ENCODE assay signal across 8 mouse cellular contexts in genomic region chr13:107903150-107903959, GRCm38 (mm10).
DNase-seq lines count a peak whose midpoint lies in the region; ATAC-seq and TF ChIP-seq lines count a peak whose summit lies in the region.

No protein-coding gene starts in this region.

- H3K36me3 ChIP-seq in forebrain, embryonic 10.5 days (replicated peaks), result no peaks in the 10 kb centered on the region
- H3K36me3 ChIP-seq in forebrain, embryonic 16.5 days (ENCODE audit: control insufficient read depth, insufficient read depth), result no peaks in the 10 kb centered on the region
- no peaks in the 10 kb centered on the region for H3K36me3 ChIP-seq in hindbrain, embryonic 12.5 days

- DNase-seq in forebrain, embryonic 10.5 days (ENCODE audit: extremely low spot score, low spot score), result no peak
- peak; percentile 50 for DNase-seq in lung, postnatal 25 days (ENCODE audit: low spot score)
- peak; percentile 25 for DNase-seq in thymus, postnatal 4 days
- DNase-seq in right cerebral cortex, postnatal 10 days (ENCODE audit: low spot score in 2 of 2), result no peak
- DNase-seq in left cerebral cortex, adult 11 months (ENCODE audit: low spot score), result no peak

- no peak for TF ChIP-seq POLR2A in bone marrow, adult 2 months (IDR thresholded peaks at IDR 0.05; ENCODE audit: borderline replicate concordance, control insufficient read depth, low read depth, low read length)

- H3K4me1 ChIP-seq in forebrain, embryonic 10.5 days, result peaks cover 25% of the 10 kb centered on the region
- H3K4me1 ChIP-seq in forebrain, embryonic 16.5 days (replicated peaks; ENCODE audit: control insufficient read depth, insufficient read depth, low read length), result 0 out of 2 replicates have a peak, but pooled peaks cover 2% of the 10 kb centered on the region
- H3K4me1 ChIP-seq in bone marrow, adult 2 months (ENCODE audit: control insufficient read depth, insufficient read depth, low read length), result peaks cover 2% of the 10 kb centered on the region; the same call in 1 of the 2 replicates
- peaks cover 16% of the 10 kb centered on the region for H3K4me1 ChIP-seq in hindbrain, embryonic 12.5 days

- H3K4me2 ChIP-seq in forebrain, embryonic 16.5 days (ENCODE audit: low read length), result no peak overlapping the region
- no peak overlapping the region for H3K4me2 ChIP-seq in hindbrain, embryonic 12.5 days (replicated peaks)

- H3K27me3 ChIP-seq in forebrain, embryonic 10.5 days (ENCODE audit: poor library complexity, severe bottlenecking), result no peaks in the 10 kb centered on the region
- H3K27me3 ChIP-seq in forebrain, embryonic 16.5 days (replicated peaks; ENCODE audit: control insufficient read depth, insufficient read depth, low read length), result no peaks in the 10 kb centered on the region
- H3K27me3 ChIP-seq in hindbrain, embryonic 12.5 days, result no peaks in the 10 kb centered on the region

- no peak for TF ChIP-seq CTCF in bone marrow, adult 2 months (IDR thresholded peaks at IDR 0.05; ENCODE audit: control insufficient read depth, insufficient read depth, low read length)

- 50% methylated on average over 9 of the region's 9 CpGs for WGBS in forebrain, embryonic 10.5 days
- WGBS in forebrain, embryonic 16.5 days, result 39% methylated on average over 9 of the region's 9 CpGs
- WGBS in bone marrow, adult 2 months, result 13% methylated on average over 9 of the region's 9 CpGs
- 41% methylated on average over 9 of the region's 9 CpGs for WGBS in hindbrain, embryonic 12.5 days

- no peak overlapping the region for H3K9ac ChIP-seq in forebrain, embryonic 16.5 days (replicated peaks; ENCODE audit: low read depth, low read length)
- H3K9ac ChIP-seq in hindbrain, embryonic 12.5 days, result no peak overlapping the region

- no peak overlapping the region for H3K4me3 ChIP-seq in forebrain, embryonic 10.5 days
- no peak overlapping the region for H3K4me3 ChIP-seq in forebrain, embryonic 16.5 days (replicated peaks; ENCODE audit: low read length)
- no peak overlapping the region for H3K4me3 ChIP-seq in bone marrow, adult 2 months (replicated peaks; ENCODE audit: control insufficient read depth, low read depth, low read length)
- H3K4me3 ChIP-seq in hindbrain, embryonic 12.5 days, result no peak overlapping the region

- H3K9me3 ChIP-seq in forebrain, embryonic 10.5 days, result no peaks in the 10 kb centered on the region
- H3K9me3 ChIP-seq in forebrain, embryonic 16.5 days (ENCODE audit: control insufficient read depth, low read length), result no peaks in the 10 kb centered on the region
- H3K9me3 ChIP-seq in hindbrain, embryonic 12.5 days (replicated peaks), result no peaks in the 10 kb centered on the region

- no peak for ATAC-seq in forebrain, embryonic 16.5 days
- peak; percentile 83 for ATAC-seq in hindbrain, embryonic 12.5 days (ENCODE audit: low FRiP score)

- peak overlapping the region; percentile 63 for H3K27ac ChIP-seq in forebrain, embryonic 10.5 days
- H3K27ac ChIP-seq in forebrain, embryonic 16.5 days (ENCODE audit: low read length), result no peak overlapping the region
- peak overlapping the region; percentile 2; the same call in 1 of the 2 replicates for H3K27ac ChIP-seq in bone marrow, adult 2 months (ENCODE audit: control insufficient read depth, insufficient read depth, low read depth, low read length, poor library complexity)
- peak overlapping the region; percentile 41 for H3K27ac ChIP-seq in hindbrain, embryonic 12.5 days

Comparison
In these comparisons a context has a peak if more than half of its experiments do, and no peak if none do; other contexts are left out.
1. DNase-seq: peak in lung, postnatal 25 days (single experiment) and thymus, postnatal 4 days (single experiment); none in forebrain, embryonic 10.5 days (single experiment), right cerebral cortex, postnatal 10 days (0 of 2) and left cerebral cortex, adult 11 months (single experiment).